Mouse (Mus musculus) cerebellum, adult 2 months (tissue): ENCODE data around the gene Vmn2r26. TPM values are rescaled to one million over a fixed set of nuclear protein-coding genes. Genes with fewer than 3 reads are reported as not detected.
"Not testable (repeated sequence)": the region's sequence is repeated elsewhere in the genome, so short reads cannot be mapped to it uniquely, and the experiment has no call there.

ENCODE experiments used
- DNase-seq, 2 experiments: peaks; one replicate each; pipeline ENCODE4 v3.0.0; 2021
- H3K27ac ChIP-seq: fragments of 200-500 bp; 2 replicates; pipeline ENCODE4 v1.5.1; 2012; ENCODE audit warnings: low read length, control low read depth, inconsistent platforms; ENCODE audit not compliant: insufficient read depth
- H3K27me3 ChIP-seq: fragments of 200-500 bp; 2 replicates; pipeline ENCODE4 v1.6.1; 2012; ENCODE audit warnings: inconsistent platforms, mild to moderate bottlenecking, low read length, moderate library complexity; ENCODE audit not compliant: control insufficient read depth, insufficient read depth
- H3K4me1 ChIP-seq: fragments of 200-500 bp; 2 replicates; pipeline ENCODE4 v1.6.1; 2011; ENCODE audit warnings: low read length; ENCODE audit not compliant: control insufficient read depth, insufficient read depth
- H3K4me3 ChIP-seq: fragments of 200-500 bp; replicated peaks from 2 replicates; pipeline ENCODE3; 2011; ENCODE audit warnings: mild to moderate bottlenecking, low read depth, low read length, control low read depth; ENCODE audit not compliant: insufficient read depth
- CTCF ChIP-seq: fragments of 200-500 bp; IDR thresholded peaks from 2 replicates; pipeline ENCODE4 v1.5.1; 2011; ENCODE audit warnings: low read depth, mild to moderate bottlenecking, control low read depth, low read length, moderate library complexity, borderline replicate concordance; ENCODE audit not compliant: insufficient read depth
- POLR2A ChIP-seq: fragments of 200-500 bp; IDR thresholded peaks from 2 replicates; pipeline ENCODE4 v1.6.1; 2011; ENCODE audit warnings: low read length, control low read depth, borderline replicate concordance; ENCODE audit not compliant: insufficient read depth
- WGBS: fragments of 180-500 bp; shearing (Covaris S2); methylation state at CpG from one replicate; pipeline ENCODE4 v1.1.7; 2018; 5-methylcytosine and 5-hydroxymethylcytosine counted together
- polyA plus RNA-seq: library from polyadenylated mRNA; depleted of rRNA; stranded (reverse); fragments of >200 nt; gene quantifications from 2 replicates; pipeline ENCODE4 v1.2.3, GENCODE M21; 2012; rRNA removed

The Vmn2r26 gene
- polyA plus RNA-seq = not detected in 2 replicates

DNA sequence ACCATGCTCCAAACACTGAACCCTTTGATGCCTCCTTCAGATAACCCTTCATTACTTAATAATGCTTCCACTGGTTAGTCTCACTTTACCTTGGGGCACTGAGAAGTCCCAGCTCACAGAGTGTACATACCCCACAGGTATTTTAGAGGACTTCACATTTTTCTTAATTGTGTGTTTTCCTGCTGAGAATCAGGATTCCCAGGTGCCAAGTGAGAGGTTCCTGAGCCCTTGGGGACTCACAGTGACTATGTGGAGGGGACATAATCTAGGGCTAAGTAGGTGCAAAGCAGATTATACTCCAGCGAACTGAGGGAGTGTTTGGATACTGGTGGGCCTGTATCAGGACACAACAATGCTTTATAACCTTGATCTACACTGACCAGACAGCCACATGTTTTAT is at the start of gene Vmn2r26:
Vmn2r26 (plus strand) TSS at position 301 of the 400 bp plus-strand sequence.
- H3K4me3 ChIP-seq, H3K27me3 ChIP-seq, H3K4me1 ChIP-seq, DNase-seq, H3K27ac ChIP-seq: not testable (repeated sequence)
- WGBS = 48% methylated on average over 1 of the region's 1 CpGs

DNA sequence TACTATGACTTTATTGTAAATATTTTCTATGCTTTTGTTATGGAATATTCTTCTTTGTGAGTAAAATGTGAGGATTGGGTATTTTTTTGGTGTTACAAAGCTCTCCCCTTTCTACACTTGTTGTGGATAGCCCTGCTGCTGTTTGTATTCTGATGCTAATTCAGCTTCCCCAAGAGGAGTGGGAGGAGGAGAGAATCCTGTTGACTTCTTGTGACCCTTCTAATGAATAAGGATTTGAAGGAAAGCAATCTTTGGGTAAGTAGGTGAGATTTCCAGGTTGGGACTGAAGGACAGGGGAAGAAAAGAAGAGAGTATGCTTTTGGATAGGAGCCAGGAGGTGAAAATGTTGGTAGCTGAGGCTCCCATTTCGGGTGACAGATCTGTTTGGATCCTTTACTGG is 3.5 kb upstream of the Vmn2r26 start:
- no peak overlapping the region for H3K4me3 ChIP-seq
- no peaks in the 10 kb centered on the region for H3K27me3 ChIP-seq
- no peaks in the 10 kb centered on the region for H3K4me1 ChIP-seq
- TF ChIP-seq POLR2A (no peak), CTCF (no peak)
- 53% methylated on average over 1 of the region's 1 CpGs for WGBS
- H3K27ac ChIP-seq = no peak overlapping the region
- DNase-seq = no peak

DNA sequence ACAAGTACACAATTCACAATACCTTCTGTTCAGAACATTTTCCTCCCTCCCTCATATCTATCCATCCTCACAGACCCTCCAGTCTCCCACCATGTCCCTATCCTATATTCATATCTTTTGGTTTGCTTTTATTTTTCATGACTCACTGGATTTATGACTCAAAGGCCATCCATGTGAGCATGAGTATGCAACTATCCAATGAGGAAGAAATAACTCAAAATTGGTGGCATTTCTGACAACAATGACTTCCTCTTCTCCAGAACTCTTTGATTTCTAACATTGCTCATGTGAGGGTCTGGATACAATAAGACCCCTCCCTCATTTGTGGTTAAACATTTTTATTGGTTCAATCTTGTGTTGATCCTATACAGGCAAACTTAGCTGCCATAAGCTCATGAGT is 24.0 kb downstream of the Vmn2r26 start:
- DNase-seq = no peak
- no peaks in the 10 kb centered on the region for H3K4me1 ChIP-seq
- TF ChIP-seq CTCF = no peak
- TF ChIP-seq POLR2A = no peak
- H3K4me3 ChIP-seq = no peak overlapping the region
- no peaks in the 10 kb centered on the region for H3K27me3 ChIP-seq
- no peak overlapping the region for H3K27ac ChIP-seq

DNA sequence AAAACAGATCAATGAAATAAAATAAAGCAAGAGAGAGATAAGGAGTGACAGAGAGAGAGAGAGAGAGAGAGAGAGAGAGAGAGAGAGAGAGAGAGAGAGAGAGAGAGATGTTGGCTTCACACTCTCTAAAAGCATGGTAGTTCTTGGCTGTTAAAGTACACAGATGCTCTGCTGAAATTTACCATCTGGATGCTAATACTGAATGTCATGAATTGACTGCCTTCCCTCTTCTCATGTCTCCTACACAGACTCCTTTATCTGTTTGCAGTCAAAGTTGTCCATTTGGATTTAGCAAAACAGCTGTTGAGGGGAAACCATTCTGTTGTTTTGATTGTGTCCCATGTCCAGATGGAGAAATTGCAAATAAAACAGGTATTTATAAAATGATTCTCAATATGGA is 29.2 kb downstream of the Vmn2r26 start:
- not testable (repeated sequence) for DNase-seq, H3K27ac ChIP-seq, H3K4me3 ChIP-seq, H3K4me1 ChIP-seq, H3K27me3 ChIP-seq

GRCm38 (mm10) chr6:124102334-124102733 is 78.0 kb downstream of the Vmn2r26 start:
- WGBS = 73% methylated on average over 4 of the region's 4 CpGs
- Histone ChIP-seq H3K27ac (no peak overlapping the region), H3K4me3 (no peak overlapping the region), H3K4me1 (no peaks in the 10 kb centered on the region), H3K27me3 (no peaks in the 10 kb centered on the region)
- TF ChIP-seq CTCF = no peak
- TF ChIP-seq POLR2A = no peak
- DNase-seq = no peak

Other genes with a start within 250 kb of the Vmn2r26 start
- not detected in 2 replicates for gene Vmn2r24, start 245.7 kb upstream of the Vmn2r26 start, polyA plus RNA-seq
- not detected in 2 replicates for gene Vmn2r25, start 171.1 kb upstream of the Vmn2r26 start, polyA plus RNA-seq
- not detected in 2 replicates for gene Vmn2r27, start 207.3 kb downstream of the Vmn2r26 start, polyA plus RNA-seq